Mouse (Mus musculus): ENCODE measurements around the gene Dzank1.

DNA sequence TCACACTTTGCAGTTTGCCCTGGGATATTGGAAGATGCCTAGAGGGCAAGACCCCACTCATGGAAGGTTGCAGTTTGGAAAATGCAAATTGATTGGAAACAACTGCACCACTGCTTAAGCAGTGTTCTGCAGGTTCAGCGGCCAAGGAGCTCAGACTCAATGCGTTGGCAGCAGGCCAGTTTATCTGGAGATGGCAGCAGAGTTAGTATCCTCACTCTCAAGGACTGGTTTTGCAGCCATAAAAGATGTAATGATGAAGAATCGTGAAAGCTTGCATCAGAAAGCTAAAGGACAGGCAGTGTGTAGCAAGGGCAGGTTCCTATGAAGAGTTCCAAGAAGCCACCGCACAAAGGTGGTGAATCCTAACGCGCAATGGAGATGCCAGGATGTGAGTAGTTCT is 25.1 kb downstream of the Dzank1 start:
- TF ChIP-seq POLR2A (IDR thresholded peaks at IDR 0.05; ENCODE audit: insufficient read length, low read depth) (no peak), E2F4 (IDR thresholded peaks at IDR 0.05; ENCODE audit: insufficient read depth) (no peak), USF1 (IDR thresholded peaks at IDR 0.05; ENCODE audit: low read depth) (no peak), TCF12 (IDR thresholded peaks at IDR 0.05; ENCODE audit: insufficient read depth, poor library complexity, severe bottlenecking) (no peak), MYOG (IDR thresholded peaks at IDR 0.05; ENCODE audit: control insufficient read depth in 1 of 3, insufficient read depth in 1 of 3, insufficient read length in 2 of 3, low read depth in 2 of 3) (no peak), MYOD1 (IDR thresholded peaks at IDR 0.05; ENCODE audit: control insufficient read depth in 1 of 3, insufficient read length in 2 of 3, low read depth in 2 of 3) (no peak), MAX (IDR thresholded peaks at IDR 0.05; ENCODE audit: low read depth) (no peak)
